Mouse (Mus musculus) embryonic facial prominence, embryonic 10.5 days (tissue): ENCODE results near the gene Uchl4. TPM values are rescaled to one million over a fixed set of nuclear protein-coding genes. Genes with fewer than 3 reads are reported as not detected.

Source experiments
- DNase-seq: peaks from one replicate; pipeline ENCODE4 v3.0.0-alpha.2; 2017; ENCODE audit warnings: low spot score
- H3K27ac ChIP-seq: fragments of 300-500 bp; sonication (generic); replicated peaks from 2 replicates; pipeline ENCODE4 v1.5.1; 2016; ENCODE audit warnings: mild to moderate bottlenecking
- H3K27me3 ChIP-seq: fragments of 300-500 bp; sonication (generic); replicated peaks from 2 replicates; pipeline ENCODE4 v1.6.1; 2016; ENCODE audit warnings: low read depth, mild to moderate bottlenecking; ENCODE audit not compliant: poor library complexity, severe bottlenecking
- H3K36me3 ChIP-seq: fragments of 300-500 bp; sonication (generic); replicated peaks from 2 replicates; pipeline ENCODE4 v1.6.1; 2016; ENCODE audit warnings: mild to moderate bottlenecking, moderate library complexity
- H3K4me1 ChIP-seq: fragments of 300-500 bp; sonication (generic); 2 replicates; pipeline ENCODE4 v1.6.1; 2016
- H3K4me3 ChIP-seq: fragments of 300-500 bp; sonication (generic); 2 replicates; pipeline ENCODE4 v1.5.1; 2016; ENCODE audit warnings: mild to moderate bottlenecking, moderate library complexity
- H3K9me3 ChIP-seq: fragments of 300-500 bp; sonication (generic); 2 replicates; pipeline ENCODE4 v1.6.1; 2016; ENCODE audit warnings: mild to moderate bottlenecking
- WGBS: fragments of 180-500 bp; shearing (Covaris S2); methylation state at CpG from one replicate; pipeline ENCODE4 v1.1.7; 2016; 5-methylcytosine and 5-hydroxymethylcytosine counted together
- microRNA-seq: library from miRNA; unstranded; fragments of <30 nt; microRNA quantifications from one replicate; pipeline ENCODE4, GENCODE M21; 2017
- polyA plus RNA-seq: library from polyadenylated mRNA; unstranded; fragments of >200 nt; fragmentation: Nextera tagmentation; extraction: Ambion mirVana; gene quantifications from 2 replicates; pipeline ENCODE4 v1.2.1, GENCODE M21; 2016

Gene Uchl4
- polyA plus RNA-seq, 1 experiment from 2014 or later: 4.4 TPM

- H3K4me1 ChIP-seq: peaks cover 10% of the 10 kb centered on the region
- no peak for DNase-seq
- under 1% methylated on average over 24 of the region's 24 CpGs for WGBS
- H3K4me3 ChIP-seq: peak overlapping the region; percentile 93
- peaks cover 26% of the 10 kb centered on the region for H3K36me3 ChIP-seq
- peak overlapping the region; percentile 99 for H3K27ac ChIP-seq
- no peaks in the 10 kb centered on the region for H3K27me3 ChIP-seq
- H3K9me3 ChIP-seq: no peaks in the 10 kb centered on the region
These were observed 46.8 kb downstream of the Uchl4 start for GRCm38 (mm10) chr9:64281781-64282178.

DNA sequence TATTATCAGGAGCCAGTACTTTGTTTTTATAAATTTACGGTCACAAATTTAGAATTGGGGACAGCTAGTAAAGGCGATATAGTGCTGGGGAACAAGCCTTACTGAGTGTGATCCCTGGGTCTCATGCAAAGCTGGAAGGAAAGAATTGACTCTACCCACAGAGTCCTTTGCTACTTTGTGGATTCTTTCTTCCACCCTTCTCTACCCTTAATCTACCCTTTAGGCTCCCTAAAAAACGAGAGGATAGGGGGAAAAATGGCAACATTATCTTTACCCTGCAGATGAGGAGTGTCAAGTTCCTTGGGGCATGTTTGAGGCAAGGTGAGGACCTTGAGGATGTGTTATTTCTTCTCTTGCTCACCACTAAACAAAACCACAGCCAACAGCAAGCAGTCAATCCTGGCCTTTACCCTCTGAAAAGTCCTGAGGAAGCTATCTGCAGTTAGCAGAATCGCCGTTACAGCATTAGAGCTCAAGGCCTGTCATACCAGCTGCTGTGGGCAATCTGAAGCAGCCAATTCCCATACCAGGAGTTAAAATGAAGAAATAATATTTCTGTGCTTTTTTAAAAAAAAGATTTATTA lies 47.5 kb downstream of the Uchl4 start:
- H3K4me1 ChIP-seq: peaks cover 10% of the 10 kb centered on the region
- H3K9me3 ChIP-seq: no peaks in the 10 kb centered on the region
- no peaks in the 10 kb centered on the region for H3K27me3 ChIP-seq
- peak overlapping the region; percentile 93 for H3K4me3 ChIP-seq
- WGBS: 71% methylated on average over 5 of the region's 5 CpGs
- peaks cover 33% of the 10 kb centered on the region for H3K36me3 ChIP-seq
- peak overlapping the region; percentile 99 for H3K27ac ChIP-seq
- no peak for DNase-seq

Small RNA genes within 50 kb of the gene (microRNA-seq; reads per million reads assigned to microRNA genes)
- gene Gm24106: not detected

Other genes starting within 250 kb of the Uchl4 start
- gene Smad6, start 213.1 kb upstream of the Uchl4 start, polyA plus RNA-seq: 7.2 and 7.3 TPM in 2 replicates
- gene Lctl, start 118.1 kb upstream of the Uchl4 start, polyA plus RNA-seq: 0.11 TPM in 1 of 2 replicates, not detected in the other
- 43.7 and 46.1 TPM in 2 replicates for gene Zwilch, start 62.1 kb upstream of the Uchl4 start, polyA plus RNA-seq
- 1,235 and 1,262 TPM in 2 replicates for gene Rpl4, start 61.8 kb upstream of the Uchl4 start, polyA plus RNA-seq
- 29.0 and 31.8 TPM in 2 replicates for gene Snapc5, start 55.9 kb upstream of the Uchl4 start, polyA plus RNA-seq
- 82.6 and 89.3 TPM in 2 replicates for gene Map2k1, start 18.4 kb downstream of the Uchl4 start, polyA plus RNA-seq
- 269 and 272 TPM in 2 replicates for gene Tipin, start 46.4 kb downstream of the Uchl4 start, polyA plus RNA-seq
- 20.0 and 23.1 TPM in 2 replicates for gene Dis3l, start 106.1 kb downstream of the Uchl4 start, polyA plus RNA-seq
- gene Megf11, start 150.4 kb downstream of the Uchl4 start, polyA plus RNA-seq: 0.96 and 1.6 TPM in 2 replicates